Mouse (Mus musculus): ENCODE measurements at regions not wholly inside any gene's neighbourhood (a gene's known extent, or its start where the extent isn't known, plus 50 kb on each side); places are given as distances from the start of the nearest gene placed in this dataset.

DNA sequence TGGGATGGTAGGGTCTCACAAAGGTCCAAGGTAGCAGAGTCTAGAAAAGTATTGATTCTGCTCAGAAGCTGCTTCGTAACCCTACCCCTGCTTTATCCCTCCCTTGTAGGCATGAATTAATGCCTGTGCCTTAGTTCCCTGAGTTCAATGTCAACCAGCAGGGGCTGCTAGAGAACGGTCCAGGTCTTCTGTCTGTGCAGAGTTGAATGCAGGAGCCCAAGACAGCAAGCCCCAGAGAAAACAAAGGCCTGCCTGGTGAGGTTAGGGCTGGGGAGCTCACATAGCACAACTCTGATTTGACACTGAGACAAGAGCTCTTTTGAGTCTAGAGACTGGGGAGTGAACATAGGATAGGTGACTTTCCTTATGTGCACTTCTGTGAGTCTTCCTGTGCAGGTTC is 56.6 kb downstream of the Olig3 start:
- in situ Hi-C loops (cut with MboI, MseI) = no loop called here

DNA sequence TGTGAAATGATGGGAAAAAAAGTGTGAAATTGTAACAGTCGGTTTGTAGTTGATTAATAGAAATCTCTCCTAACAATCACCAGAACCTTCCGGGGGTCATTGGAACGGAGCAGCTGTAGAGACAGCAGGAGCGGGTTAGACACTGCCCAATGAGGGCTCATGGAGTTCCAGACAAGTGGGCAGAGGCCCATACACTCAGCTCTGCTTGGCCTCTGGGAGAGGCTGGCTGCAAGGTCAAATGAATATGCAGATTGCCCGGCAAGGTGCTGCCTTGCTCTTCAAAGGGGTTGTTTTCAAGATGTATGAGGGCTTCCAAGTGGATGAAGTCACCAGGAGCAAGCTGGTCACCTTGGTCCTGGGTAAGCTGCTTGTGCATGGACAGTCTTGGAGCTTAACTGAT is 57.6 kb downstream of the Olig3 start:
- in situ Hi-C loops (cut with MboI, MseI) = no loop called here

GRCm38 (mm10) chr10:19414834-19415233 is 58.5 kb downstream of the Olig3 start:
- in situ Hi-C loops (cut with MboI, MseI) = no loop called here

DNA sequence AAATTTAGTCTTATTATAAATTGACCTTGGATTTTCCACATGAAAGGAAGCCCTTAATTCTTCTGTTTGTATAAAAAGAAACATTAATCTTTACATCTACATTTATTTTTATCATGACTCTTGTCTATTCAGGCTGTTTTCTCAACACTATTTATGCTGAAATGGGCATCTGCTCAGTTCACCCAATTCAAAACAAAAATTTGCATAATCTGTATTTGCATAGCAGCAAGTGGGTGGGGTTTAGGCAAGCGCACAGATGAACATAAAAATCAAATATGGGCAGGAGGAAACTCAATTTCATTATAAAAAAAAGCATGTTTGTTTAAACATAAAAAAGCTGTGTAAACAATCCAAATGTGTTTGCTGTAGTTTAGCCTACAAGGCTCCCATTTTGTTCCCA is 67.7 kb downstream of the Olig3 start:
- in situ Hi-C loops (cut with MboI, MseI) = no loop called here

GRCm38 (mm10) chr10:19424961-19425360 is 68.6 kb downstream of the Olig3 start:
- in situ Hi-C loops (cut with MboI, MseI) = no loop called here

- in situ Hi-C loops (cut with MboI, MseI) = no loop called here
Observed at GRCm38 (mm10) chr10:19426835-19427234, 70.5 kb downstream of the Olig3 start.

- in situ Hi-C loops (cut with MboI, MseI) = loop anchor here in 1 of 2 experiments (10.0 kb wide), 1 partner anchor 1432 kb away; no protein-coding TSS in a partner anchor
Observed at GRCm38 (mm10) chr10:19432515-19432914, 76.2 kb downstream of the Olig3 start.

GRCm38 (mm10) chr10:19434661-19435060 is 78.3 kb downstream of the Olig3 start:
- in situ Hi-C loops (cut with MboI, MseI) = loop anchor here in 1 of 2 experiments (5.0 to 10.0 kb wide), 2 partner anchors 42 to 1430 kb away; no protein-coding TSS in a partner anchor

DNA sequence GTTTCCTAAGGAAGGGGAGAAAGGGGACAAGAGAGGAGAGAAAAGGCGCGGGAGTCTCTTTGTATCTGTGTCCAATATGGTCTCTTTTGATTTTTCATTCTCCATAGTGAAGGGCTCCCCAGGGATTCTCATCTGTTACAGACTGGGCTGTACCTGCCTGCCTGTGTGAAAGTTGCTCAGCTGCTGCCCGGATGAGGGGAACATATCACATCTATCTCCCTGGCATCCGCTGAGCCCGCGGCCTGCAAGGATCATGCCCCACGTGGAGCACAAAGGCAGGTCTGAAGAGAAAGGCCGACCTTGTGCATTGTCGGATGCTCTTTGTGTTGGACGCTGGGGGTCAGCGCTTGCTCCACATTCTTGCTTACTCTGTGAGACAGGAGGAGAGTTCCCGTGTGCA is 85.5 kb downstream of the Olig3 start:
- in situ Hi-C loops (cut with MboI, MseI) = no loop called here

DNA sequence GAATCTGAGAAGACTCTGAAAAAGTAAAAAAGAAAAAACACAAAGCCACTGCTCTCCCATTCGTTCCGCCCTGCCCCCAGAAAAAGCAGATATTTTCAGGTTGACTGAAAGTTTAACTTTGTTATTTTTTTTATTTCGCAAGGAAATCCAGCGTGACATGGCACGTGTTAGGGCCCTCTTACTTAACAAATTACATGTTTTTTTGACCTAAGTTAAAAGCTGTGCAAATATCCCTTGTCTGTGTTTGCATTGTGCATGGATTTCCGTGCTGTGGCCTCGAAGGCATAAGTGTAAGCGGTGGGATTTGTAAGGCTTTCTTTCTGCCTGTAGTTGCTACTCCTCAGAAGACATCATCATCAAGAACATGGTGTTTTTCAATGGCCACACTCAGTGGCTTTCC is 87.2 kb downstream of the Olig3 start:
- in situ Hi-C loops (cut with MboI, MseI) = no loop called here

- in situ Hi-C loops (cut with MboI, MseI) = no loop called here
Observed at GRCm38 (mm10) chr10:19448838-19449559, 92.7 kb downstream of the Olig3 start.

GRCm38 (mm10) chr10:19459053-19459452 is 102.7 kb downstream of the Olig3 start:
- in situ Hi-C loops (cut with MboI, MseI) = no loop called here

DNA sequence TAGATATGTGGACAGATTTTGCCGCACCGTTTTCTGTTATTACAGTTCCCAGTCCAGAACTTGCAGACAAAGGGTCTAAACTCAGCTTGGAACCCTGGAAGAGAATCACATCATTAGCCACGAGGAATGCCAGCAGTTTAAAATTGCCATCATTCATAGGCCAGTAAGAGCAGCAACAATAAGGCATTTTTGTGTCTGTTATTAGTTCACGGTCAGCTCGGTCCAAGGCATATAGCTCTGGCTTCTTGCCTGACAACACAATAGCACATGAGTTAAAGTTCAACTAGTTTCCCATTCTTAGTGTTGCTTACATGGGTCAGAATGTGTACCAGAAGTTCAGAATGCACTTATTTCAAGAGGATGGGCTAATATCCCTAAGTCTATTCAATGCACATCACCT is 103.4 kb downstream of the Olig3 start:
- in situ Hi-C loops (cut with MboI, MseI) = no loop called here

DNA sequence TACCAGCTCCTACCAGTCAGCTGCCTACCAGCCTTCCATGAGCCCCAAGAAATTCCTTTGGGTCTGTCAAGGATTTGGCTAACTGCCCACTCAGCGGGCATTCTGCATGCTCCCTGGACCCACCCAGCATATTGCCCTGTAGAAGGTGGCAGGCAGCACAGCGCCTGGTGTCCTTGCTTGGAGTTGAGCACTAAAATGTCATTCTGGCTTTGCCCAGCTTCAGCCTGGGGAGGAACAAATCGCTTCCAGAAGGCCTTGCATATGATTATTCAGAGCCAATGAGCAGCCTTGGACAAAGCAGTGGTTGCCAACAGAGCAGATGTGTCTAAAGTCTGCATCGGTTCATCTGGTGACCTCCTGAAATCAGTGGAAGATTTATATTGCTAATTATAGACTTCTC is 103.8 kb downstream of the Olig3 start:
- in situ Hi-C loops (cut with MboI, MseI) = no loop called here

DNA sequence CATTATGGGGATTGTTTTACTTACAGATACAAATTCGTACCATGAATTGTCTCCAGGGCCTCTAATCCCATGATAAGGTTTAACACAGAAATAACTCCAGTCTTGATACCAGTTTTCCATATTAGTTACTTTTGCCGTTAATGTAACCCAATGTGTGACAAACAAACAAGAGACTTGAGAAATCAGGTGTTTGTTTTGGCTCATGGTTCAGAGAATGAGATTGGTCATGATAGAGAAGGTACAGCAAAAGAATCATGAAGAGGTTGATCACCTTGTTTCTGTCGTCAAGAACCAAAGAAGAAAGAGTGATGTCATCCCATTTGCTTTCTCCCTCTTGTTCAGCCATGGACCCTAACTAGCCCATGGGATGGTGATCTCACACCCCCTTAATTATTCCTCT is 107.5 kb downstream of the Olig3 start:
- in situ Hi-C loops (cut with MboI, MseI) = no loop called here

GRCm38 (mm10) chr10:19464504-19464903 is 108.2 kb downstream of the Olig3 start:
- in situ Hi-C loops (cut with MboI, MseI) = no loop called here

GRCm38 (mm10) chr10:19471349-19472040 is 115.2 kb downstream of the Olig3 start:
- in situ Hi-C loops (cut with MboI, MseI) = no loop called here

DNA sequence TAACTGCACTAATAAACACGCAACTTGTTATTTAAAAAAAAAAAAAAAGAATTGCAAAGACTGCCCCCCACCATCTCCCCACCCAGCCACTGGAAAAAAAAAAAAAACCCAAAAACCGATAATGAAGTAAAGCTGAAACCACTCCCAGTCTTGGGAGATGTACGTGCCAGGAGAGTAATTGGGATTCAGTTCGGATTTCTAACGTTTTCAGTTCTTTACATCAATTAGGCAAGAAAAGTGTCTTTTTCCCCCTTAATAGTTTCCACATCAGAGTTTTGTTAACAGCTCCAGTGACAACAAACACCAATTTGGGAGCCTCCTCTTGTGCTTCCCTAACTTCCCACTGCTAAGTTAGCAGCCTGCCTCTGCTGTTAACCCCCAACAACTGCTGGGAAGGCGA is 115.7 kb downstream of the Olig3 start:
- in situ Hi-C loops (cut with MboI, MseI) = no loop called here

DNA sequence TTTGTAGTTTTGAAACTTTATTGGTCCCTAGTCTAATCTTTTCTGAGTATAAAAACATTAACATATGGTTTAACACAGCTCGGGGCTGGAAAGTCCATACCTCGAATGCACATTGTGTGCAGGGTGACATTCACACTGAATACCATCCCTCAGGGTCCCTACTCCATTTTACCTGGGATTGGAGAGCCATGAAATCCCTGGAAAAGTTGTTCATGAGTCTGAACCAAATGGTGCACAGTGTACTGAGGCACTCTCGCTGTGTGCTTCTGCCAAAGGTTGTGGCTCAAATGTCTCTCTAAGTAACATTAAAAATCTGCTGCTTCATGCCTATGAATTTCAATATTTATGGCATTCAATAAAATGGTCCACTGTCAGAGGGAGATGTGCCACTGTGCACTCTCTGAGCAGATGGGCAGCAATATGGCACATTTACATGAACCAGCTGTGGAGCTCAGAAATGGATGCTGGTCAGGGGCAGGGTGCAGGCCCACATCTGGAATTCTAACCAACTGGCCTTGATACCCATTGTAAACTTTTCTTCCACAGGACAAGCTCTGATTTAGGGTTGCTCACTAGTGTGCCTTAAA is 116.7 kb downstream of the Olig3 start:
- in situ Hi-C loops (cut with MboI, MseI) = no loop called here

- in situ Hi-C loops (cut with MboI, MseI) = no loop called here
Observed at GRCm38 (mm10) chr10:19485537-19486135, 106.1 kb upstream of the Ifngr1 start.

DNA sequence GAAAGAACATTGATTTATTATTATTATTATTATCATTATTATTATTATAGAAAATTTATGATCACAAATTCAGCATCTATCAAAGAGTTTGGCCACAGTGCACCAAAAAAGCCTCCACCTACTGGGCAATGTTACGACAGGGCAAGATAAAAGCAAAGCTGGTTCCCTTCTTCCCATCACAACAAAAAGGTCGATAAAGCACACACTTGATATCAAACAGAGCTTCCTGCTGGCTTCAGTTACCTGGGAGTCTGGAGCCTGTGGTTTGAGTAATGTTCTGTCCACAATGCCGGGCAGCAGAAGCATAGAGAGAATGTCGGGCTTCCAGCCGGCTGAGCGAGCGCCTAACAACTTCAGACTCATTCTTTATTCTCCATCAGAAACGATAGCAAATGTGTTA is 101.2 kb upstream of the Ifngr1 start:
- in situ Hi-C loops (cut with MboI, MseI) = loop anchor here (5.0 to 10.0 kb wide), 3 partner anchors 37 to 204 kb away; no protein-coding TSS in a partner anchor

Measured in T-helper 17 cell (primary cell).